Mouse (Mus musculus): ENCODE results near the gene Reln. TPM values are rescaled to one million over a fixed set of nuclear protein-coding genes. Genes with fewer than 3 reads are reported as not detected.

Gene Reln
- total RNA-seq, 2 experiments from 2014 or later, result 5.1 to 5.6 TPM

DNA sequence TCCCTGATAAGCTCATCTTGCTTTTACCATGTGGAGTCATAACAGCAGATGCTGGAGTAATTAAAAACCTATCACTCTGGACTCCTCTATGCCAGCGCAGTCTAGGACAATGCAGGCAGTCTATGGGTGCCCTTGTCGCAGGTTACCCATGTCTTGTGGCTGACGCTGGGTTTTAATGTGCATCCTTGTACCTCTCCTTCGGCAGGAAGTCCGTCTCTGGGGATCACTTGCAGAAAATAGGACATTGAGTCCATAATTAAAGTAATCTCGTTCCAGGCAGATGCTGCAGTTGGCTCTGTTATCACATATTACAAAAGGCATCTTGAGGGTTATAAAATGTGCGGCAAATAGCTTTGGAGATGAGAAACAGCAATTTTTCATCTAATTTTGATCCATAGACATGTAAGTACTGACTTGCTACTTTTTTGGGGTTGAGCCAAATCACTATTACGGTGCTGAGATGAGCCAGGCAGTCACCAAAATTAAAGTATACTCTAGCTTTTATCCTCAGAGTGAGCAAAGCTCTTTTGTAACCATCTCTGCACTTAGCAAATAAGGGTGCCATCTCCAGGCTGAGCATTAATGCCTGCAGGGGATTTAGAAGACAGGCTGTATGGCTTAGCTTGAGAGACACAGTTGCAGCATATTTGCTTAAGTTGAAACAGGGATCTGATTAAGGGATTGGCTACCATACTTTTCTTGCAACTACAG, 136.0 kb downstream of the Reln start:
- DNase-seq, result no peak

- DNase-seq, result no peak
Observed at GRCm38 (mm10) chr5:22197926-22198325, 146.6 kb downstream of the Reln start.

GRCm38 (mm10) chr5:22196891-22197290, 147.6 kb downstream of the Reln start:
- no peak for DNase-seq

- no peak for DNase-seq
Observed at GRCm38 (mm10) chr5:22196476-22196875, 148.0 kb downstream of the Reln start.

DNA sequence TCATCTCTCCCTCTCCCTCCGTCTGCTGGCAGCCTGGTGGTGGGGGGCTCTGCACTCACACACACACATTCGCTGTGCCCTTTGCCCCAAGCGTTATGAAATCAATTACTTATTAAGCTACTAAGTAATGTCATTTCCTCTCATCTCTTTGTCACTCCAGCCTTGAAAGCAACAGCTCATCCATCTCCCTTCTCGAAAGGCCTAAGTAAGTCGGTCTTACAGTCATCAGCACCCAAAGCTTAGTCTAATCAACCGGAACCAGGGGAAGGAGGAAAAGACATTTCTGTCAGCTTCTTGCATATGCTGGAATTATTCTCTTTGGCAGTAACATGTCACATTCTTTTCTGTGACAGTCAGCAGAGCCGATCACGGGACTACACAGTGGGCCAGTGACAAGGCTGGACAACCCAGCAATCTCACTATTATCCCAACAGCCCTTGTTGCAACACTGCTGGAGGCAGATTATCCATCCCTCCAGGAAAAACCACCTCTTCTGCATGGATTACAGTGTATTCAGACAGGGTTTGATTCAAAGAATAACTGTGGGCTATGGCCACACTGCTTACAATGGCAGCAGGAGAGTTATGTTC, 149.1 kb downstream of the Reln start:
- DNase-seq, result no peak

- no peak for DNase-seq
Observed at GRCm38 (mm10) chr5:22191784-22192183, 152.7 kb downstream of the Reln start.

- DNase-seq, result no peak
Observed at GRCm38 (mm10) chr5:22190333-22190732, 154.2 kb downstream of the Reln start.

GRCm38 (mm10) chr5:22187599-22187998, 156.9 kb downstream of the Reln start:
- DNase-seq, result no peak

- DNase-seq, result no peak
Observed at GRCm38 (mm10) chr5:22176480-22176879, 168.0 kb downstream of the Reln start.

- no peak for DNase-seq
Observed at GRCm38 (mm10) chr5:22171336-22171735, 173.2 kb downstream of the Reln start.

DNA sequence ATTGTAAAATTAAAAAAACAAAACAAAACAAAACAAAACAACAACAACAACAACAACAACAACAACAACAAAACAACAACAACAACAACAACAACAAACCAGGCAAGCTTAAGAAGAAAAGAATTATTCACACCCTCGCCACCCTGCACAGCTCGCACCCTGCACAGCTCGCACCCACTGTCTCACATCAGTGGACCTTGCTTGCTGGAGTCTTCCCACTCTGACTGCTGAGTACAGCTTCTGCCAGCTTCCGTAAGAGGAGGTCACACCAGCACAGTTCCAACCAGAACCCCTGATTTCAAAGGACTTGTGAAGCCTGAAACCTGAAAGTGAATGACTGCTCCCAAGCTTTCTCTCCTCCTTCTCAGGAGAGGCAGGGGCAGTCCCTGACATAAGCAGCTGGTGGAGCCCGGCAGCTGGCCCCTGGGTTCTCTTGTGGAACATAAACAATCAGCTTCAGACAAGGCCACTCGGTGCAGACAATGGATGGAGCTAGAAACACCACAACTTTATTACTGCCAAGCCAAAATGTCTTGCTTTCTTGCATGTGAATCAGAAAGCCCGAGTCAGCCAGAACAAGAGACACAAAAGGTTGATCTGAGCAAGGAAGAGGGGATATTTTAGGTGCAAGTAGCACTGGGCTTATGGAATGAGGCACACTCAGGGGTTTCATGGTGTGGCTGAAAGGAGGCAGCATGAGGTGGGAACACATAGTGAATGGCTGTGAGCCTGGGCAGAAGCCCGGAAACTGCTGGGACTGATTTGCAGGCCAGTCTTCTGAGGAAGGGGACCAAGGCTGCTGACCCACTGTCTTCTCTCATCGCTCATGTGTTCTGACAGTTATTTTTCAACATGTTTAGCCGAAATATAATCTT, 180.2 kb downstream of the Reln start:
- DNase-seq, result no peak

GRCm38 (mm10) chr5:22160935-22161334, 183.6 kb downstream of the Reln start:
- DNase-seq, result no peak

GRCm38 (mm10) chr5:22158754-22159153, 185.7 kb downstream of the Reln start:
- no peak for DNase-seq

DNA sequence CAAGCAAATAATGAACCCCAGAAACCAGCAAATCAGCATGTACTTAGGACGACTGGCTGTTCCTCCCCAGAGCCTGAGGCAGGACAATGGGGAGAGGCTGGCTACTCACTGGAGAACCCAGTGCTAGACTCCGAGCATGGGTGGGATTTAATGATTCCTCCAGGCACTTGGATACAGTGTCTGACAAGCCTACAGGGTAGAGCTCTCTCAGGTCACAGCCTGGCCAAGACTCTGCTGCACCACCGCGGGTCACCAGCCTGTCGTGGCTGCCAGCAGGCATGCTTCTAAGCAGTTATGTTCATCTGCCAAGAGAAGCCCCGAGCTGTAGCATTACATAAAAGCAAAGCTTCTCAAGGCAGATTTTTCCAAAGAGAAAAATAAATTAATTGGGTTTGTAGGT, 190.9 kb downstream of the Reln start:
- DNase-seq, result no peak

DNA sequence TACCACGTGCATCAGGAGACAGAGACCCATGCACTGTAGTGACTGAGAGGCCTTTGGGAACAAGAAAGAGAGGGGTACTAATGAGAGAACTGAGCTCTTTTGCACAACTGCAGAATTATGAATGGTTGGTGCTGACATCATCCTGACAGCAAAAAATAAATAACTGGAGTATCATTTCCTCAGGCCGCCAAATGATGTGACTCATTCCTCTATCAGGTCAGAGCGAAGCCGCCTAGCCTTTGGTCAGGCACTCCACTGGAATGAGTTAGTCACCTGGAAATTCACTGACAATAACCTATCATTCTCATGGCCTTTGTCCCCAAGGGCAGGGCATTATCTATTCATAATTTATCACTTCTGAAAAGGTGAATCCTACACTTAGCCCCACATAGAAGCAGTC, 202.7 kb downstream of the Reln start:
- DNase-seq, result no peak

GRCm38 (mm10) chr5:22139015-22139414, 205.5 kb downstream of the Reln start:
- DNase-seq, result no peak

GRCm38 (mm10) chr5:22134402-22134801, 210.1 kb downstream of the Reln start:
- no peak for DNase-seq

DNA sequence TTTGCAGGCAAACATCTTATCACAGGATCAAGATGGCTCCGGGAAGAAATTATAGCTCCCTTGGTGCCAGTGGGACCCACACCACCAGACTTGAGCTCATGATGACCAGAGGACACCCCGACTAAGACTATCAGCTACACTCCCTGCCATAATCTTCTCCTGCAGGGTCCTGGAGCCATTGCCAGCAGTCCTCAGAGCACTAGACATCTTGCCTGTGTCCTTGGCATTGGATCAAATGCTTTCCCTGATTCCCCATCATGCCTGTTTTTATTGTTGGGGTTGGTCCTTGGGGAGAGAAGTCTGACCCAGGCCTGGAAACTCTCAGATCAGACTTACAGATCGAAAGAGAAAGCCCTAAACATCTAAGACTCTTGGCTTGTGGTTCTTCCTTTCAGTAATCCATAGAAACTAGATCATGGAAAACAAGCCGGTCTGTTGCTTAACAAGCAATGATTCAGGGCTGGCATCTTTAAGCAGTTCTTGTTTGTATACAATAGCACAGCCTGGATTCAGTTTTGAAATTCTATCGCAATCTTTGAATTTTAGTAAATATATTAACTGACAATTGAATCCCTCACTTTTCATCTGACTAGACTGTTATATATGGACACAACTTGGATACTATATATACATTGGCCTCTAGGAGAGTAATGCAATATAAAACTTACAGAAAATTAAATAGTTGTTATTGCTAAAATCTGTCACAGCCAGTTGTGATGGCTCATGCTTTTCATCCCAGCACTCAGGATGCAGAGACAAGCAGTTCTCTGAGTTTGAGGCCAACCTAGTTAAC, 212.6 kb downstream of the Reln start:
- no peak for DNase-seq

DNA sequence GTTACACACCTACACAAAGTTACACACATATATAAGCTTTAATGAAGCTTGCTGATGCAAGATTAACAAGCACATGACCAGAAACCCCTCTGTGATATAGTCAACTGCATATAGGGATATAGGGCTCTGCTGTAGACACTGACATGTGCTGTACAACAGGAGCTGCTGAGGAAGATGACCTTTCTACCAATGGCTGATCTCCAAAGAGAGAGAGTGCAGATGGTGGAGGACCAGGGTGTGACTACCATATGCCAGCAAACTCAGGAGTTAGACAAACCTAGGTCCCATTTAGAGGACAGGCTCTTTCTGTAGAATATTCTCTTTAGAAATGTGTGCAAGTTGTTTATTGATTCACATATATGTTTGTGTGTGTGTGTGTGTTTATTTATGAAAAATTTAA, 216.9 kb downstream of the Reln start:
- no peak for DNase-seq

- no peak for DNase-seq
Observed at GRCm38 (mm10) chr5:22119296-22119695, 225.2 kb downstream of the Reln start.

GRCm38 (mm10) chr5:22118456-22118855, 226.0 kb downstream of the Reln start:
- DNase-seq, result no peak

GRCm38 (mm10) chr5:22116922-22117321, 227.6 kb downstream of the Reln start:
- DNase-seq, result no peak
